Mouse (Mus musculus) midbrain, embryonic 11.5 days (tissue): ENCODE results near the gene 5730409E04Rik. TPM values are rescaled to one million over a fixed set of nuclear protein-coding genes. Genes with fewer than 3 reads are reported as not detected.
A peak's percentile ranks its signal among the peaks of the same experiment; 100 is the strongest.

Experiments used
- ATAC-seq: fragments of 200-750 bp; cut with Nextera tagmentation; 2 replicates; pipeline ENCODE4 v1.8.0; 2017; ENCODE audit warnings: moderate TSS enrichment, moderate library complexity; ENCODE audit not compliant: low FRiP score
- DNase-seq: peaks from one replicate; pipeline ENCODE4 v3.0.0; 2015; ENCODE audit warnings: low spot score; ENCODE audit errors: missing footprints
- H3K27ac ChIP-seq: fragments of 300-500 bp; sonication (generic); 2 replicates; pipeline ENCODE4 v1.5.1; 2014; ENCODE audit warnings: low read depth, low read length
- H3K27me3 ChIP-seq: fragments of 300-500 bp; sonication (generic); 2 replicates; pipeline ENCODE4 v1.6.1; 2014; ENCODE audit warnings: mild to moderate bottlenecking, low read length, moderate library complexity, mixed read lengths; ENCODE audit not compliant: control insufficient read depth, insufficient read depth
- H3K36me3 ChIP-seq: fragments of 300-500 bp; sonication (generic); 2 replicates; pipeline ENCODE4 v1.6.1; 2014; ENCODE audit warnings: mild to moderate bottlenecking, low read length, moderate library complexity, mixed read lengths; ENCODE audit not compliant: control insufficient read depth, insufficient read depth
- H3K4me1 ChIP-seq: fragments of 300-500 bp; sonication (generic); 2 replicates; pipeline ENCODE4 v1.6.1; 2014; ENCODE audit warnings: low read length; ENCODE audit not compliant: control insufficient read depth, insufficient read depth
- H3K4me2 ChIP-seq: fragments of 300-500 bp; sonication (generic); 2 replicates; pipeline ENCODE4 v1.6.1; 2014; ENCODE audit warnings: mild to moderate bottlenecking, moderate library complexity
- H3K4me3 ChIP-seq: fragments of 300-500 bp; sonication (generic); 2 replicates; pipeline ENCODE4 v1.5.1; 2014; ENCODE audit warnings: low read depth, low read length
- H3K9ac ChIP-seq: fragments of 300-500 bp; sonication (generic); 2 replicates; pipeline ENCODE4 v1.6.1; 2014; ENCODE audit warnings: low read length
- H3K9me3 ChIP-seq: fragments of 300-500 bp; sonication (generic); 2 replicates; pipeline ENCODE4 v1.6.1; 2016; ENCODE audit warnings: low read length; ENCODE audit not compliant: control insufficient read depth
- whole genome bisulfite sequencing: fragments of 180-500 bp; shearing (Covaris S2); extraction: QIAGEN DNeasy Blood & Tissue Kit; methylation state at CpG from one replicate; pipeline ENCODE4 v1.1.7; 2014; 5-methylcytosine and 5-hydroxymethylcytosine counted together
- polyA plus RNA-seq: library from polyadenylated mRNA; unstranded; fragments of >200 nt; fragmentation: Nextera tagmentation; extraction: Ambion mirVana; gene quantifications from 2 replicates; pipeline ENCODE4 v1.2.1, GENCODE M21; 2014

The 5730409E04Rik gene
- polyA plus RNA-seq, 1 experiment from 2014 or later, result 1.7 TPM

DNA sequence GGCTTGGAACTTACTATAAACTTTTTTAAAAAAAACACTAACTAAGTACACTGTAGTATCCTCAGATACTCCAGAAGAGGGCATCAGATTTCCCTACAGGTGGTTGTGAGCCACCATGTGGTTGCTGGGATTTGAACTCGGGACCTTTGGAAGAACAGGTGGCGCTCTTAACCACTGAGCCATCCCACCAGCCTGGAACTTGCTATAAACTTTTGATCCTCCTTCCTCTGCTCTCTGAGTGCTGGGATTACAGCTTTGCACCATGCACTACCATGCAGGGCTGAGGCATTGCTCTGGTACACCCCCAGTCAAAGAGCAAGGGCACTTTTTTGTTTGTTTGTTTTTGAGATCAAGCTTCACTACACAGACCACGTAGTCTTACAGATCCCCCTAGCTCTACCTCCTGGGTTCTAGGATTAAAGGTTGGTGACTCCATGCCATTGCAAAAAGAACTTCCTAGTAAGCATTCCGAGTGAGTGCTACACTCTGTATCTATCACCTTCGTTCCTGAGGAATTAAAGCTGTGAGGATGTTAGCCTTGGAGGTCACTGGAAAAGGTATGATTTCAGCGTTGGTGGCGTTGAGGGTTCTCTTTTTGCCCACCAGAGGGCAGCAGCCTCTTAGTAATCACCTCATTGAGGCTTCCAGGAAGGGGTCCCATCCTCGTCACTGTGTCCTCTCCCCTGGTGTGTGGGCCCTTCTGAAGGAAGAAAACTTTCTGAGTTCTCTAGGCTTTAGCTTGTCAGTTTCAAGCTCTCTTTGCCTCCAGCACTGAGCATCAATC is 9.5 kb upstream of the 5730409E04Rik start:
- H3K27ac ChIP-seq, result no peak overlapping the region
- no peak for ATAC-seq
- H3K36me3 ChIP-seq, result no peaks in the 10 kb centered on the region
- H3K4me3 ChIP-seq, result no peak overlapping the region
- DNase-seq, result peak; percentile 97
- no peaks in the 10 kb centered on the region for H3K9me3 ChIP-seq
- H3K4me1 ChIP-seq, result peaks cover 9% of the 10 kb centered on the region; the same call in 1 of the 2 replicates
- no peak overlapping the region for H3K4me2 ChIP-seq
- peaks cover 66% of the 10 kb centered on the region for H3K27me3 ChIP-seq
- H3K9ac ChIP-seq, result no peak overlapping the region
- WGBS, result 30% methylated on average over 8 of the region's 8 CpGs

GRCm38 (mm10) chr4:126601597-126602444 is 7.8 kb upstream of the 5730409E04Rik start:
- H3K27ac ChIP-seq, result no peak overlapping the region
- H3K4me3 ChIP-seq, result no peak overlapping the region
- ATAC-seq, result peak; percentile 94
- H3K4me2 ChIP-seq, result peak overlapping the region; percentile 12; the same call in 1 of the 2 replicates
- no peak overlapping the region for H3K9ac ChIP-seq
- peaks cover 9% of the 10 kb centered on the region; the same call in 1 of the 2 replicates for H3K4me1 ChIP-seq
- WGBS, result 26% methylated on average over 19 of the region's 22 CpGs
- peaks cover 83% of the 10 kb centered on the region for H3K27me3 ChIP-seq
- DNase-seq, result peak; percentile 89
- no peaks in the 10 kb centered on the region for H3K9me3 ChIP-seq
- no peaks in the 10 kb centered on the region for H3K36me3 ChIP-seq

GRCm38 (mm10) chr4:126602445-126602762 is 7.2 kb upstream of the 5730409E04Rik start:
- Histone ChIP-seq H3K4me1 (peaks cover 9% of the 10 kb centered on the region; the same call in 1 of the 2 replicates), H3K4me3 (no peak overlapping the region), H3K9ac (no peak overlapping the region), H3K27me3 (peaks cover 84% of the 10 kb centered on the region), H3K36me3 (no peaks in the 10 kb centered on the region), H3K9me3 (no peaks in the 10 kb centered on the region), H3K27ac (no peak overlapping the region), H3K4me2 (peak overlapping the region; percentile 12; the same call in 1 of the 2 replicates)
- peak; percentile 96 for DNase-seq
- no peak; the same call in 1 of the 2 replicates for ATAC-seq
- under 1% methylated on average over 6 of the region's 6 CpGs for WGBS

- Histone ChIP-seq H3K4me2 (no peak overlapping the region), H3K27ac (no peak overlapping the region), H3K36me3 (no peaks in the 10 kb centered on the region), H3K27me3 (peaks cover 81% of the 10 kb centered on the region), H3K4me1 (peaks cover 9% of the 10 kb centered on the region; the same call in 1 of the 2 replicates), H3K4me3 (no peak overlapping the region), H3K9me3 (no peaks in the 10 kb centered on the region), H3K9ac (no peak overlapping the region)
- DNase-seq (no peak), ATAC-seq (no peak)
- WGBS, result 89% methylated on average over 2 of the region's 2 CpGs
Observed at GRCm38 (mm10) chr4:126604141-126604540, 5.5 kb upstream of the 5730409E04Rik start.

- ATAC-seq (no peak), DNase-seq (no peak)
- WGBS, result 85% methylated on average over 4 of the region's 4 CpGs
- no peak overlapping the region for H3K27ac ChIP-seq
- no peaks in the 10 kb centered on the region for H3K36me3 ChIP-seq
- no peak overlapping the region for H3K9ac ChIP-seq
- H3K27me3 ChIP-seq, result peaks cover 80% of the 10 kb centered on the region
- H3K4me2 ChIP-seq, result no peak overlapping the region
- no peaks in the 10 kb centered on the region for H3K9me3 ChIP-seq
- peaks cover 14% of the 10 kb centered on the region for H3K4me1 ChIP-seq
- no peak overlapping the region for H3K4me3 ChIP-seq
Observed at GRCm38 (mm10) chr4:126605751-126606150, 3.9 kb upstream of the 5730409E04Rik start.

GRCm38 (mm10) chr4:126611991-126612390 is 2.4 kb downstream of the 5730409E04Rik start:
- Histone ChIP-seq H3K4me1 (peaks cover 5% of the 10 kb centered on the region), H3K27ac (no peak overlapping the region), H3K27me3 (peaks cover 85% of the 10 kb centered on the region), H3K4me3 (no peak overlapping the region), H3K4me2 (no peak overlapping the region), H3K36me3 (no peaks in the 10 kb centered on the region), H3K9ac (no peak overlapping the region), H3K9me3 (no peaks in the 10 kb centered on the region)
- DNase-seq (no peak), ATAC-seq (no peak)
- 87% methylated on average over 17 of the region's 17 CpGs for WGBS

- WGBS, result 91% methylated on average over 4 of the region's 4 CpGs
- no peak overlapping the region for H3K9ac ChIP-seq
- H3K4me2 ChIP-seq, result no peak overlapping the region
- H3K27me3 ChIP-seq, result peaks cover 81% of the 10 kb centered on the region
- H3K4me1 ChIP-seq, result peaks cover 14% of the 10 kb centered on the region
- ATAC-seq (no peak), DNase-seq (no peak)
- no peak overlapping the region for H3K27ac ChIP-seq
- no peaks in the 10 kb centered on the region for H3K36me3 ChIP-seq
- H3K4me3 ChIP-seq, result no peak overlapping the region
- no peaks in the 10 kb centered on the region for H3K9me3 ChIP-seq
Observed at GRCm38 (mm10) chr4:126616312-126616711, 6.7 kb downstream of the 5730409E04Rik start.

DNA sequence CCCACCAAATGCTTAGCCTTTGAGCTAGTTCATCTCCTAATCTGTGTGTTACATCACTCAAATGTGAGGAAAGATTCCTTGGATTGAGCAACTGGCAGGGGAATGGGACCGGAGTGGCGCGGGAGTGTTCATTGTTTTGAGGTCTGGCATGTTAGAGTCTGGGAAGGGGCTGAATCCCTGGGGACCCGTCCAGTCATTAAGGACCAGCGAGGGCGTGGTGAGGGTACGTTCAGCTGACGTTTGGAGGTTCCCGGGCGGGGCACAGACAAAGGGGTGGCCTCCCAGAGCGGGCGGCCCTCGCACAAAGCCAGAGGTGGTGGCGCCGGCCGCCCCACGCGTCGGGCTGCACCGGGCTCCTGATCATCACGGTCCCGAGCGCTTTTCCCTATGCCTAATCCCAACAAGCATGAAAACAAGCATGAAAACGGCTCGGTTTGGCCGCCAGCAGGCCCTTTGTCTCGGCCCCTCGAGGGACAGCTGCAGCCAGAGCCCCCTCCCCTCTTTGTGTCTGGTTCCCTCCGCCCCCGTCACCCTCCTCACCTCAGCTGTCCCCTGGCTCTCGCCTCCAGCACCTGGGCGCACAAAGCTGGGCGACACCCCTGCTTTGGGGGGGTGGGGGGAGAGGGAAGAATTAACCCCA is 10.2 kb downstream of the 5730409E04Rik start:
- DNase-seq (peak; percentile 95), ATAC-seq (peak; percentile 93)
- WGBS, result under 1% methylated on average over 32 of the region's 33 CpGs
- Histone ChIP-seq H3K36me3 (no peaks in the 10 kb centered on the region), H3K9ac (peak overlapping the region; percentile 61), H3K4me3 (peak overlapping the region; percentile 21), H3K27ac (peak overlapping the region; percentile 76), H3K4me2 (peak overlapping the region; percentile 47), H3K4me1 (peaks cover 14% of the 10 kb centered on the region), H3K27me3 (peaks cover 80% of the 10 kb centered on the region), H3K9me3 (no peaks in the 10 kb centered on the region)
